Mouse (Mus musculus): Measurements from ENCODE around the gene Gm10717. TPM values are rescaled to one million over a fixed set of nuclear protein-coding genes. Genes with fewer than 3 reads are reported as not detected.
"Not testable (repeated sequence)": the region's sequence is repeated elsewhere in the genome, so short reads cannot be mapped to it uniquely, and the experiment has no call there.

The Gm10717 gene
- polyA plus RNA-seq, 1 experiment from 2014 or later: 0.58 TPM

- not testable (repeated sequence) for H3K9ac ChIP-seq; H3K4me3 ChIP-seq (replicated peaks); H3K9me3 ChIP-seq (replicated peaks); ATAC-seq (replicated peaks; ENCODE audit: low FRiP score); H3K4me1 ChIP-seq; H3K4me2 ChIP-seq; H3K27ac ChIP-seq; H3K27me3 ChIP-seq; H3K36me3 ChIP-seq
- WGBS: 81% methylated on average over 6 of the region's 6 CpGs
Measured at GRCm38 (mm10) chr9:3015896-3016295, 9.3 kb upstream of the Gm10717 start.

- not testable (repeated sequence) for H3K27ac ChIP-seq; ATAC-seq (replicated peaks; ENCODE audit: low FRiP score); H3K9me3 ChIP-seq (replicated peaks); H3K9ac ChIP-seq; H3K4me1 ChIP-seq; H3K4me2 ChIP-seq; H3K36me3 ChIP-seq; H3K4me3 ChIP-seq (replicated peaks); H3K27me3 ChIP-seq
- WGBS: 50% methylated on average over 2 of the region's 9 CpGs
Measured at GRCm38 (mm10) chr9:3017108-3017507, 8.1 kb upstream of the Gm10717 start, which contains the start of gene Gm10719. Gm10719 (plus strand) TSS chr9:3017408.

- not testable (repeated sequence) for H3K4me2 ChIP-seq; H3K36me3 ChIP-seq; H3K27ac ChIP-seq; H3K27me3 ChIP-seq; H3K9me3 ChIP-seq (replicated peaks); H3K4me3 ChIP-seq (replicated peaks); ATAC-seq (replicated peaks; ENCODE audit: low FRiP score); H3K4me1 ChIP-seq; H3K9ac ChIP-seq
- WGBS: 64% methylated on average over 9 of the region's 9 CpGs
Measured at GRCm38 (mm10) chr9:3018944-3019343, 6.3 kb upstream of the Gm10717 start.

- WGBS: 75% methylated on average over 17 of the region's 19 CpGs
- H3K4me2 ChIP-seq; H3K9ac ChIP-seq; H3K27ac ChIP-seq; H3K4me1 ChIP-seq; H3K27me3 ChIP-seq; H3K36me3 ChIP-seq; H3K4me3 ChIP-seq (replicated peaks); H3K9me3 ChIP-seq (replicated peaks): not testable (repeated sequence)
- peak; percentile 65 for ATAC-seq (replicated peaks; ENCODE audit: low FRiP score)
Measured at GRCm38 (mm10) chr9:3019835-3020727, 5.1 kb upstream of the Gm10717 start.

- H3K27me3 ChIP-seq; H3K36me3 ChIP-seq; H3K4me3 ChIP-seq (replicated peaks); H3K9ac ChIP-seq; H3K4me2 ChIP-seq; H3K27ac ChIP-seq; H3K9me3 ChIP-seq (replicated peaks); H3K4me1 ChIP-seq; ATAC-seq (replicated peaks; ENCODE audit: low FRiP score): not testable (repeated sequence)
- WGBS: 76% methylated on average over 11 of the region's 13 CpGs
Measured at GRCm38 (mm10) chr9:3022316-3023008, 2.8 kb upstream of the Gm10717 start.

- H3K9me3 ChIP-seq (replicated peaks); ATAC-seq (replicated peaks; ENCODE audit: low FRiP score); H3K27me3 ChIP-seq; H3K9ac ChIP-seq; H3K36me3 ChIP-seq; H3K27ac ChIP-seq; H3K4me3 ChIP-seq (replicated peaks); H3K4me1 ChIP-seq; H3K4me2 ChIP-seq: not testable (repeated sequence)
- WGBS: 74% methylated on average over 12 of the region's 13 CpGs
Measured at GRCm38 (mm10) chr9:3023312-3023984, 1.8 kb upstream of the Gm10717 start, which contains the start of gene Gm10718. Gm10718 (plus strand) TSS chr9:3023547.

- not testable (repeated sequence) for ATAC-seq (replicated peaks; ENCODE audit: low FRiP score)
Measured at GRCm38 (mm10) chr9:3023985-3024648, 1.1 kb upstream of the Gm10717 start.

GRCm38 (mm10) chr9:3025653-3026052 is 436 bp downstream of the Gm10717 start:
- WGBS: 66% methylated on average over 6 of the region's 6 CpGs
- not testable (repeated sequence) for H3K36me3 ChIP-seq; H3K9ac ChIP-seq; H3K9me3 ChIP-seq (replicated peaks); H3K4me1 ChIP-seq; H3K27ac ChIP-seq; ATAC-seq (replicated peaks; ENCODE audit: low FRiP score); H3K27me3 ChIP-seq; H3K4me2 ChIP-seq; H3K4me3 ChIP-seq (replicated peaks)

More at GRCm38 (mm10) chr9:3023985-3024648, 1.1 kb upstream of the Gm10717 start:
- H3K36me3 ChIP-seq; H3K27ac ChIP-seq; H3K27me3 ChIP-seq; H3K4me2 ChIP-seq; H3K4me1 ChIP-seq; H3K9me3 ChIP-seq (replicated peaks); H3K4me3 ChIP-seq (replicated peaks); H3K9ac ChIP-seq: not testable (repeated sequence)
- WGBS: 77% methylated on average over 16 of the region's 16 CpGs

GRCm38 (mm10) chr9:3026136-3026535 is 919 bp downstream of the Gm10717 start:
- not testable (repeated sequence) for ATAC-seq (replicated peaks; ENCODE audit: low FRiP score); H3K4me1 ChIP-seq; H3K27me3 ChIP-seq; H3K9ac ChIP-seq; H3K9me3 ChIP-seq (replicated peaks); H3K27ac ChIP-seq; H3K4me3 ChIP-seq (replicated peaks); H3K36me3 ChIP-seq; H3K4me2 ChIP-seq
- 74% methylated on average over 5 of the region's 5 CpGs for WGBS

GRCm38 (mm10) chr9:3026741-3027140 is 1.5 kb downstream of the Gm10717 start:
- not testable (repeated sequence) for H3K4me2 ChIP-seq; H3K4me3 ChIP-seq (replicated peaks); ATAC-seq (replicated peaks; ENCODE audit: low FRiP score); H3K27ac ChIP-seq; H3K4me1 ChIP-seq; H3K27me3 ChIP-seq; H3K9ac ChIP-seq; H3K36me3 ChIP-seq; H3K9me3 ChIP-seq (replicated peaks)
- WGBS: 64% methylated on average over 9 of the region's 9 CpGs

- not testable (repeated sequence) for ATAC-seq (replicated peaks; ENCODE audit: low FRiP score); H3K27me3 ChIP-seq; H3K4me2 ChIP-seq; H3K27ac ChIP-seq; H3K9me3 ChIP-seq (replicated peaks); H3K9ac ChIP-seq; H3K36me3 ChIP-seq; H3K4me3 ChIP-seq (replicated peaks); H3K4me1 ChIP-seq
- WGBS: 71% methylated on average over 9 of the region's 9 CpGs
Measured at GRCm38 (mm10) chr9:3027200-3027599, 2.0 kb downstream of the Gm10717 start.

Data from kidney, embryonic 15.5 days (tissue).